Mouse (Mus musculus) CD4-positive, CD25-positive, alpha-beta regulatory T cell, adult 4 months (primary cell): ENCODE measurements around the gene Slc4a4. TPM values are rescaled to one million over a fixed set of nuclear protein-coding genes. Genes with fewer than 3 reads are reported as not detected.
"Not testable (repeated sequence)": the region's sequence is repeated elsewhere in the genome, so short reads cannot be mapped to it uniquely, and the experiment has no call there.

Source experiments
- ATAC-seq: one replicate; pipeline ENCODE4 v1.8.0; 2017
- polyA plus RNA-seq, 2 experiments: library from polyadenylated mRNA; unstranded; fragments of 100-300 nt; shearing (Covaris generic); gene quantifications; one replicate each; pipeline ENCODE4 v1.2.1; 2017

Gene Slc4a4
- polyA plus RNA-seq, 2 experiments from 2014 or later, result not detected

DNA sequence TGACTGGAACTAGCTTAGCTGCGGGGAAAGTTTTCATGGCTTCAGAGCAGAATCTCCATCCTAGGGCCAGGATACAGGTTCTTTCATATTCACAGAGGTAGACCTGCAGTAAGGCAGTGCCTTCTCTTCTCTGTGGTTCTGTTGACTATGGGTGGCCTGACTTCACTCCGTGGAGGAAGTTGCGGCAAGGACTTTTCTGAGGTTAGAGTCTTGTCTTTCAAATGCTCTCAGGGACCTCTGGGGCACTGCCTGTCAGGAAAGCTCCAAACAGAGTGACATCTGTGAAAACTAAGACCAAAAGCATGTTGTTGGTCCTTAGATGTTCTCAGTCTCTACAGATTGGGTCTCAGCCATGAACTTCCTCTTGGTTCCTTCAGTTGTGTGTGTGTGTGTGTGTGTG lies 203.5 kb downstream of the Slc4a4 start:
- no peak for ATAC-seq

DNA sequence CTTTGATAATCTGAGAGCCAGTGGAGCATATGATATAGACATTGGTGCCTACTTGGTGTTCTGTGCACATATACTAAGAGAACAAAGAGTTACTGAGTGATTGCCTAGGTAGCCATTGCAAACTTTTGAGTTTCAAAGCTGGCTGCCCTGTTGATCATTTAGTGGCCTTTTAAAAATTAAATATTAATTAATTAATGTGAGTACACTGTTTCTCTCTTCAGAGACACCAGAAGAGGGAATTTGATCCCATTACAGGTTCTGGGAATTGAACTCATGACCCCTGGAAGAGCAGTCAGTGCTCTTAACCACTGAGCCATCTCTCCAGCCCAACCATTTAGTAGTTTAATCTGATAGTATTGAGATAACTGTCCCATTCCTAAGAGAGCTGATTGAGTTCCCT lies 209.8 kb downstream of the Slc4a4 start:
- no peak for ATAC-seq

DNA sequence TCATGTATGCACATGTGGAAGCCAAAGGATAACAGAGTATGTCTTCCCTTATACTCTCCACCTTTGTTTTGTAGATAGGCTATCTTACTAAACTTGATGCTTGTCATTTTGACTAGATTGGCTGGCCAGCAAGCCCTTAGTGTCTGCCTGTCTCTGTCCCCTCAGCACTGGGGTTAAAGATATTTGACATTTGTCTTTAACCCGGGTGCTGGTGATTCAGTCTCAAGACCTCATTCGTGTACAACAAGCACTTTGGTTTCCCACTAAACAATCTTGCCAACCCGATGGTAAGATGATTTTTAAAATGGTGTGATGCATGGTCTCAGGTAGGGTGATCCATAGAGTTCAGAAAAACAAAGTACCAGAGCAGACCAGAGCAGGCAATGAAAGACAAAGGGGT lies 210.7 kb downstream of the Slc4a4 start:
- no peak for ATAC-seq

DNA sequence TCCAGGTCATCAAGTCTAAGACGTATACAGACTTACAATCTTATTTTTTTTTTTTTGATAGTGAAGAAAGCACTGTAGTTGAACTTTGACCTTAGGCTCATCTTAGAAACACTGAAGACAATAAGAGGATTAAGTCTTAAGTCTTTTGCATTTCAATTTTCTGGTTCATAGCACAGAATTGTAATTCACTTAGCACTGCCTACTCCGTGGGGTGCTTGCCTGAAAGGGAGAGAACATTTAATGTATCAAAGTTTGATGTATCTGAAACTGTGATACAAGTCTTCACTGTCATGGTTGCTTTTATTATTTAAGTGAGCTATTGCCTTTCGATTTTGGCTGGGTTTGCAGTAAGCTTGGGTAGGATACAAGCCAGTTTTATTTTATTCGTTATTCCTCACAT lies 211.5 kb downstream of the Slc4a4 start:
- ATAC-seq, result no peak

DNA sequence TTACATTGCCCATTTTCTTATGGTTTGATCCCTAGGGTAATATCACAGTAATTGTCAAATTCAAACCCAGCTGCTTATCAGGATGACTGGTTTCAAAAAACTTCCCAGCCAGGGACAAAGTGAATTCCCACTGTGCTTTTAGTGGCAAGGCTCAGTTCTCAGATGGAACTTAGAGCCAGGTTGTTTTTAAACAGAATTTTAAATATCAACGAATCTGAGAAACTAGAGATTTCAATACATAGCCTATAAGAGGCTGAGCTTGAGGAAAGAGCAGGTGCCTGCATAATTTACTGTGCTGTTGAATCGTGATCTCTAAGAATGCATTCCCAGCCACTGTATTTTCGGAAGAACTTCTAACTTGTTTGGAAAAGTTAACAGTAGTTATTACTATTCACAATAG lies 213.3 kb downstream of the Slc4a4 start:
- no peak for ATAC-seq

DNA sequence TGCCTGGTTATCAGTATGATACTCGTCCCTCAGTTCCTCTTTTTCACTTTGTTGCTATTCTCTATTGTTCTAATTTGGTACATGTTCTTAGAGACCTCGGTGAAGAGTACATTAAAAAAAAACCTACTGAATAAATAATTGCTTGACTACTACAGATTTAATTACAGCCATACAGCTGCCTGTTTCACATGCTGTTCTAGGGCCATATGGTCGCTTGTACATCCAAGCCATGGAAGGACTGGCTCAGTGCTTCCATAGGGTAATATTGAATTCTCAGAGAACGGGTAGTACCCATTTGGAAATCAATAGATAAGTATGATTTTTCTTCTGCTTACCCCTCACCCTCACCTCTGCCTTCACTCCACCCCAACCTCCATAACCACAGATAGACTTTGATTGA lies 215.9 kb downstream of the Slc4a4 start:
- ATAC-seq, result no peak

DNA sequence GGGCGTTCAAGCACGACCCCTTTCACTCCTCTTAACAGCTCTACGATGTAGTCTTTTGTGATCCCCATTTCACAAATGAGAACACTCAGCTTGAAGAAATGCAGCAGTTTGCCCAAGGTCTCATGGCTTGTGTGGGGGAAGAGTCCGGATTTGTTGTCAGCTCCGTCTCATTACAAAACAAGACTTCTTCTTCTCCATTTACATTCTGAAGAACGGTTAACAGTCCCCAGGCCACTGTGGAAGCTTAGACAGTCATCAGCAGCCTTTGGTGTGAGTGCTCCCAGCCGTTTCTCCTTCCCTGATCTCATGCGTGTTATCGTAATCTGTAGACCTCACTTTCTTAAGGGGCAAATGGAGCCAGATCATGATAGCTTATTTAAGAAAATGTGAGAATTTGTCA lies 218.7 kb downstream of the Slc4a4 start:
- no peak for ATAC-seq

DNA sequence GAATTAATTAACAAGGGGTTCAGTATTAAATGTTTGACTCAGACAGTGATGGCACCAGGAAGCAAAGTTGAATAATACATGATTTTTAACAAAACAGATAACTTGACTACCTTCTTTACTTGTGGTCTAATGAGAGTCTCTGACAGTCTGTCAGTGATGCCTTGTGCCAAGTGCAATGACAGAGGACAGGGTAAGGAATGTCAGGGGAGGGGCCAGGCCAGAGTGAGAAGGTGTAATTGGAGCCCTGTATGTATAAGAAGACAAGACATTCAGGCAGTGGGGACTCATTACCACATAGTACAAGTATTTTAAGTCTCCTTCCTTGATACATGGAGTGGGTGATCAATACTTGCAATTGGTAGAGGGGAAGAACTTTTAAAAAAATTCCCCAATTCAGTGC lies 219.6 kb downstream of the Slc4a4 start:
- no peak for ATAC-seq

DNA sequence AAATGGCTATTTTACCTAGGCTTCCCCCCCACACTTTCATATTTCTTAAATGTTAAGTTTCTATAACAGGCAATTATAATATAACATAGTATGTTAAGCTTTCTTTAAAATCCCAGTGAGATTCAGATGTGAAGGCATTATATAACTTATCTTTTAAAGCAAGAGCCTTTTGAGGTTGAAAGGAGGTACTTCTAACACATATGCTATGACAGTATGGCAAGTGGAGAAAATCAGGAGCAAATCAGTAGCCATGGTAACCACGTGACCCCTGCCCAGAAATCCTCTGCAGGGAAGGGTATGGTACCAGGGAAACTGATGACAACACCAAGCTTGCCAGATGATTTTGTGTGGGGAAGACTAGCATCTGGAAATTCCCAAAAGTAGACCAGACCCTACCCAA lies 222.2 kb downstream of the Slc4a4 start:
- no peak for ATAC-seq

DNA sequence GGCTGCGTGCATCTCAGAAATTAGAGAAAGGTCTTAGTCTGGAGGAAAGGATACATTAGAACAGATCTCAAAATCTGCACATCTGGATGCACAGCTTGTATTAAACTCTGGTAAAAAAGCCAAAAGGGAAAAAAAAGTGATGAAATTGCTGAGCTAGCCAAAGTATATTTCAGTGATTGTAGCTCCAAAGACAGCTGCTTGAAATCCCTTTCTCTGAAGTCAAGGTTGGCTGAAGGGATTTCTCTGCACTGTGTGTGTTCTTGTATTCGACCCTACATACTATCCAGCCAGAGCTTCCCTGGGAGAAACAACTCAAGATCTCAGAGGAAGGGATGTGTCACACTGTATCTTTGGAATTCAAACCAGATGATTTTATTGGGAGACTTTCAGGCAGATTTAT lies 223.2 kb downstream of the Slc4a4 start:
- no peak for ATAC-seq

DNA sequence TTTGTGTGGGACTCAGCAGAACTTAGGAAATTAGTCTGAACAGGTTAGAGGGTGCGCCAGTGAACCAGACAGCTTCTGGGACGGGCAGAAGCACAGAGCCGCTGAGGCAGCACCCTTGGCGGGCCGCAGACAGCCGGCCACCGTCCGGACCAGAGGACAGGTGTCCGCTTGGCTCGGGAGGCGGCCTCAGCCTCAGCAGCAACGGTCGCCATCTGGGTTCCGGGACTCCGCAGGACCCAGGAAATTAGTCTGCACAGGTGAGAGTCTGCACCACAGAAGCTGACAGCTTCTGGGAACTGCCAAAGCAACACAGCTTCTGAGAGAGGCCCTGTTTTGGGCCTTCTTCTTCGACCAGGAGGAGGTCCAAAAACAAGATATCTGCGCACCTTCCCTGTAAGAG lies 225.4 kb downstream of the Slc4a4 start:
- ATAC-seq, result not testable (repeated sequence)

DNA sequence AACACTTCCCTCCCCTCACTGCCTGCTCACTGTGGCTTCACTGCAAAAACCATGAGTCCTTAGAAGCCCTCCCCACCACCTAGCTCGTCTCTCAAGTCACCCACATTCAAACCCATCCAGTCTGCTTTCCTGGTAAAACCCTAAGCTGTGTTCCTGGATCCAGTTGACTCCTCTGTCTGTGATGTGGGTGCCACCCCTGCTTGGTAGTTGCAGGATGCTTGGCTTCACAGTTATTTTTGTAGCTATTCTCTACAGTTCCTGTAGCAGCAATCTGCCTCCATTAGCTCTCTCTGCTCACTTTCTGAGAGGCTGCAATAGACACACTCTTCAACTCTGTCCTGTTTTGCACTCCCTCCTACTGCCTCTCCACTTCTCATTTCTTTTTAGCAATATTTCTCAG lies 234.3 kb downstream of the Slc4a4 start:
- no peak for ATAC-seq

DNA sequence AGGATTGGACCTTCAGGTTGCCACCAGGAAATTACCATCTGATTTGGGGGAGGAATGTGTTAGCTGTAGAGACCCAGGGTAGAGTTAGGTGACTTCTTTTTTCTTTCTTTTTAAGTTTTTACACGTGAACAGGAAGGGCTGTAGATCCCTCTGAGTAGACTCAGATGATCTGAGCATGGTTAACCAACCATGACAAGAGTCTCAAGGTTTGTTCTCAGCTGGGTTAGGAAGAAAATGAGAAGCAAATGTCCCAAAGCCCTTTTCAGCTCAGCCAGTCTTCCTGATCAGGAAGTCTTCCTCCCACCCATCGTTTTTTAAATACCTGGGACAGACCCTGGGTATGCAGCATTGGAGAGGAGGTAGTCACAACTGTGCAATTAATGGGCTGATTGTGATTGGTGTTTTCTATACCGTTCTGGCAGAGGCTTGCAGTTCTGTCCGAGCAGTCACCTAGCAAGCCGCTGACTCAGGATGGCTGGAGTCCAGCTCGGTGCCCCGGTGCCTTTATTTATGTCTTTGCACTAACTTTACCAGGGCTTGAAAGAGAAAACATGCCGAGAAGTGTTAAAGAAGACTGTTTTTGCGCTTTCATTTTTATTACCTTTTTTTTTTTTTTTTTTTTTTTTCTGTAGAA lies 236.8 kb downstream of the Slc4a4 start:
- ATAC-seq, result no peak

DNA sequence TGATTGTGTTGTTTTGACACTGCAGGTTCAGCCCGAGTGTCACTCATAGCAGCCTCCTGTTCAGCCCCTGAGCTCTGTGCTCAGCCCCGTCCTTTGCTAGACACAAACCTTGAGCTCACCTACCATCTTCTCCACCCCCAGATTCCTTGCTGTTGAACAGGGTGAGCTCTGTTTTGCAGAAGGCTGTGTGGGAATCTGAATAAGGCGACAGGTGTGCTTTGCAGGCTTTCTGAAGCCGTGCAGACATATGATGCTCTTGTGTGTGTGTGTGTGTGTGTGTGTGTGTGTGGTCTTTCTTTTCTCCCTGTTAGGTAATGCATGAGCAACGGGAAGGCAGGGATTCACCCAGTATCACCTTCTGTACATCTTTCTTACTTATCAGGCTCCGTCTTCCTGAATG lies 241.6 kb downstream of the Slc4a4 start:
- no peak for ATAC-seq

DNA sequence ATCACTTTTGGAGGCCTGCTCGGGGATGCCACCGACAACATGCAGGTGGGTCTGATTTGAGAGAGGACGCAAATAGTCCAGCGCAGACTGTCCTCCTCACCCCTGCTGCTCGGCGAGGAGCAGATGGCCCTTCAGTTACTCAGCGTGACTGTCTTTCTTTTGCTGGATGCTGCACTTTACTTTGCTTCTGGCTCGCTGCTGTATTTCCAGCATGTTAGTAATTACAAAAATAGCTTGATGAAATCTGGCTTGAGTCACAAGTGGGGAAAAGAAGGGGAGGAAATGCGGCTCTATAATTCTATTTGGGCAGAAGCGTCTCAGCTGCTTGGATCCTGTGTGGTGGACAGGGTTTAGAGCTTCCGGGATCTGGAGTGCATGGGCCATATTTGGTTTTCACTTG lies 249.2 kb downstream of the Slc4a4 start:
- ATAC-seq, result no peak

DNA sequence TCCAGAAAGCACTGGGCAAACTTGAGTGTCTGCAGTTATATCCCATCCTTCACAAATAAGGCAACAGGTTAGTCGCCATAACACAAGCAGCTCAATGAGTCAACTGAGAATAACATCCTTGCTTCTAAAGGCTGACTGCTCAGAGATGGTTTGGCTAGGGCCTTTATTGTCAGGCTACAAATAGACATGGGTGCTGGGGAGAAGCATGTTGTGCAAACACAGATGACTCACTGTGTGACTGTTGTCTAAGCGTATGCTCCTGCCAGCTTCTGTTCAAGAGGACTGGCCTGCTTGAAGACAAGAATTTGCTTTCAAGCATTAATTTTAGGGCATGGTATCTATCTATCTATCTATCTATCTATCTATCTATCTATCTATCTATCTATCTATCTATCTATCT lies 253.5 kb downstream of the Slc4a4 start:
- no peak for ATAC-seq

DNA sequence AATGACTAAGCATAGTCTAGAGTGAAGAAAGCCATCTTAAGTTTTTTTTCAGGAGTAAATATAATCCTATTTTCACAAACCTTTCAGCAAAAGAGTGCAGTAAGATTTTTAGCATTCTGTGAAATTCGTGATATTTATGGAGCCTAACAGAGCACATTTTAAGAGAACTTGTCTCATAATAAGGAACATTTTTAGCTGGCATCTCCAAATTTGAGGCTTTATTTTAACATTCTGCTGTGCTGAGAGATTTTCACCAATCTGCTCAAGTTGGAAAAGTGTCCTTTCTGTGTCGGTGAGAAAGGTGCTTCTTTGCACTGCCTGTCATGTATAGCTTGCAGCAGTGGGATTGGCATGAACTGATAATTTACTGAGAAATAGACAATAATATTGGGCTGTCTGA lies 255.1 kb downstream of the Slc4a4 start:
- no peak for ATAC-seq

DNA sequence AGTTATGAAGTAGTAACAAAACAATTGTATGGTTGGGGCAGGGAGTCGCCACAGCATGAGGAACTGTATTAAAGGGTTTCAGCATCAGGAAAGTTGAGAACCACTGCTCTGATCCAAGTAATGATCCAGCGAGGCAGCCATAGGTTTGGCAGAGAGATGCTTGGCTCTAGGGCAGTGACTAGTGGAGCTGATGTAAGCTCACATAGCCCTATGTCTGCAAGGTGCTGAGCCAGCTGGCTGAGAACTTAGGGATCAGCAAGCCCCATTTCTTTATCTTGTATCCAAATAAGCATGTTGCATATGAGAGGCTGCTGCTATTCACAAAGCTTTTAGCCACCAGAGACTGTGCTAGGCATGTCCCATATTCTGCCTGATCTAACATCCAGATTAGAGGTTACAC lies 259.7 kb downstream of the Slc4a4 start:
- ATAC-seq, result no peak

DNA sequence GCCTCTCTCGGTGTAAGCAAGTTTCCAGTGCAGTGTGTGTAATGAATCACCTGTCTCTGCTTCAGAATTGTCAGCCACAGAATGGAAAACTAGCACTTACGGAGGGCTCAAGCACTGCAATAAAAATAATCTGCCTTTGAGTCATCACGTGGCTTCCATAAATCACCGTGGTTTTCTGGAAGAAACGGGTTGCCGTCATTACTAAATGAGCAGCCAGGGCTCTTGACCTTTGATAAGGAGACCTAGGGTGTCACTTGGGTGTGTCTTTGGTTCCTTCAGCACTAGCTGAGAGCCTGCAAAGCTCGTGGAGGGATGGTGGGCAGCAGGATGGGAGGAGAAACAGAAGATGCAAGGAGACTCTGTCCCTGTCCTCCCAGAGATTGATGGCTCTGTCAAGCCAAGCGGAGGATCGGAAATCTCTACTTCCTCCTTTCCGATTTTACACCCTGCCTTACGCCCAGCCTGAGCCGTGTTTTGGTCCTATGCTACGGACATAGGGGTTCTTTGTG lies 260.7 kb downstream of the Slc4a4 start:
- no peak for ATAC-seq

DNA sequence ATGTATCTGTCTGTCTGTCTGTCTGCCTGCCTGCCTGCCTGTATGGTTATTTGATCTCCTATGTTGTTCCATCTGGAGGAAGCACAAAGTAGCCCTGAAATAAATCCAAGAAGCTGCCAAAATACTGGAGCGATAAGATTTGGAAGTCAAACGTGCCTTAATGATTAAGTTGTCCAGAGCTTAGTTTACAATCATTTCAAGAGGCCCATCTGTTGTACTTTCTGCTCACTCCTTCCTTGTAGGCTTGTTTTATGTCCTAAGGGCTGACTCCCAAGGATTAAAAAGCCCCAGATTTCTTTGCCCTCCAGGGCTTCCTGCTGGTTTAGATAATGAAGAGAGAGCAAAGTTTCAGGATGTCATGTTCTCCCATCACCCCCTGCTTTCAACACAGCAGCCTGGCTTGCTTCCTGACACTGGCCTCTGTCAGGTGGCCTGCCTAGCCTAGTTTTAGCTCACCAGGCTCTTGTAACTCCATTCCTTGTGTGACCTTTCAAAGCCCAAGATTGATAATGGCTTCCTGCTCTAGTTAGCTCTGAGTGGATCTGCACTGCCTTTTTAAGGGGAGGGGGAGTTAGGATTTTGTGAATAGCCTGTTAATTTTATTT lies 262.9 kb downstream of the Slc4a4 start:
- ATAC-seq, result no peak

DNA sequence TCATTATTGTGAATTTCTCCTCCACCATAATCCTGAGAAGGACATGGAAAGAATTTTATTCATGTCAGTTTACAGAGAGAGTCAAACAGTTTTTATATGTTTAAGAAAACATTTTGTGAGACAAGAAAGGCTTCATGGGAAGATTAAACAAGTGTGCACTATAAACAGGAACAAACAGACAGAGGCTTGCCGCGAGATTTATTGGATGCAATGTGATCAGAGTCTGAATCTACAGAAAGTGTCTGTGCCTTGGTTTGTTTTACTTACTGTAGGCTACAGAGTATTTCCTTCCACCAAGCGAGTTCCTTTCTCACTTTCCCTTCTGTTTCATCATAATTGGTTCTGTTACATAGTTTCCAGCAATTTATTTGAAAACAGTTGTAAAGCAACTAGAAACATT lies 264.5 kb downstream of the Slc4a4 start:
- no peak for ATAC-seq

DNA sequence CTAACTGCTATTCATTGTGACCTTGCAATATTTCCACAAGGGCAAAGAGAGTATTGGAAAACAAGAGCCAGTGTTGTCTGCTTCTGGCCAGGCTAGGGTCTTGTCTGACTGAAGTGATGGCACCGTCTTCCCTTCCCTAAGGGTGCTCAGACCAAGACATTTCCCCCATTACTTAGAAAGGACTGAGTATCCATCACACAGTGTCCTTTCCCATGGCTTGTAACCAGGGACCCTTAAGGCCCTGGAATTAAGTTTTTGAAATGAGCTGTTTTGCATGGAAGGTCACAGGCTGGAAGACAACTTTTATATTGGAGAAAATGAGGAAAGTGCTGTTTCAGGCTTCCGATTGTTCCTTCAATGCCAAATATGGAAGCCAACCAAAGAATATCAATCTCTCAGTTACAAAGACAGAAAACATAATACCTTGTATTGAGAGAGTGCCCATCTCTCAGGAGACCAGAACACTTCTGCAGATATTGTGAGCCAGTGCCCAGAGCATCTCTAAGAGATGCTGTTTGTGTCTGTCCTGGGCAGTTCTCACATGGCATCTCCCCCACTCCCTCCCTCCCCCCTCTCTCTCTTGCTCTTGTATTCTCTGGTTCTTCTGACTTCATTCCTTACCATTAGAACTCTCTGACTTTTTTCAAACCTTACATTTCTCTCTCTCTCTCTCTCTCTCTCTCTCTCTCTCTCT lies 284.6 kb downstream of the Slc4a4 start:
- no peak for ATAC-seq

DNA sequence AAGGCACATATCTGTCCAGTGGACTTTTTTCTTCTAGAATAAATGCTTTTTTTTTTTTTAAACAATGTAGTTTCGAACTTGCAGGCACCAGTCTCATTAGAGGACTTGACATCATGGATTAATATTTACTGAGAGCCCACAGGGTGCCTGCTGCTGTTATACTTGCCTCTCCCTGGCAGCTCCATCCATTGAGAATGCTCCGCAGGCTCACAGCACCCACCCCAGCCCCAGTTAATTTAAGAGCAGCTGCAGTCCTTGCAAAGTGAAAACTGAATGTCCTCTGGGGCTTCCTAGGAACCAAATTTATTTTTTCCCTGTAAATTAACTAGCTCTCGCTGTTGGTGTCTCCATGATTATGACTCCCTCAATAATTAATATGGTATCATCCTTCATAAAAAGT lies 303.4 kb downstream of the Slc4a4 start:
- no peak for ATAC-seq

DNA sequence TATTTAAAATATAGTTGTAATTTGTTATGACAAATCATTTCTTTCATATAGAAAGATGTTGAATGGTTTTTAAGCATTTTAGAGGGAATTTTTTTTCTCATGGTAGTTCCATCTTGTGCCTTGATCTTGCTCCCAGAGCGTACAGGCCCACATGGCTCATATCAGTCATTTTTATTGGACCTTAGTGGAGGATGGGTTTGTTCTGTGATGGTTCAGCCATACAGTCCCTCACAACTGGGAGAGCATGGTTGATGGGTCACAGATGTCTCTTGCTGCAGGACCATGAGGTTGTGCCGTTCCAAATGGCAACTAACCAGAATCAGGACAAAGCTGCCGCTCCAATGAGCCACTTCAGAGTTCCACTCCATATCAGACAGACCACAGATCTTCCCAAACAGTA lies 308.0 kb downstream of the Slc4a4 start:
- no peak for ATAC-seq
